Mouse (Mus musculus) lung, postnatal 4 days (tissue): Measurements from ENCODE around the gene Zfp781.
"Not testable (repeated sequence)": the region's sequence is repeated elsewhere in the genome, so short reads cannot be mapped to it uniquely, and the experiment has no call there.

Experiments
- DNase-seq, 2 experiments: peaks; one replicate each; pipeline ENCODE4 v3.0.0; 2021

Gene Zfp781

DNA sequence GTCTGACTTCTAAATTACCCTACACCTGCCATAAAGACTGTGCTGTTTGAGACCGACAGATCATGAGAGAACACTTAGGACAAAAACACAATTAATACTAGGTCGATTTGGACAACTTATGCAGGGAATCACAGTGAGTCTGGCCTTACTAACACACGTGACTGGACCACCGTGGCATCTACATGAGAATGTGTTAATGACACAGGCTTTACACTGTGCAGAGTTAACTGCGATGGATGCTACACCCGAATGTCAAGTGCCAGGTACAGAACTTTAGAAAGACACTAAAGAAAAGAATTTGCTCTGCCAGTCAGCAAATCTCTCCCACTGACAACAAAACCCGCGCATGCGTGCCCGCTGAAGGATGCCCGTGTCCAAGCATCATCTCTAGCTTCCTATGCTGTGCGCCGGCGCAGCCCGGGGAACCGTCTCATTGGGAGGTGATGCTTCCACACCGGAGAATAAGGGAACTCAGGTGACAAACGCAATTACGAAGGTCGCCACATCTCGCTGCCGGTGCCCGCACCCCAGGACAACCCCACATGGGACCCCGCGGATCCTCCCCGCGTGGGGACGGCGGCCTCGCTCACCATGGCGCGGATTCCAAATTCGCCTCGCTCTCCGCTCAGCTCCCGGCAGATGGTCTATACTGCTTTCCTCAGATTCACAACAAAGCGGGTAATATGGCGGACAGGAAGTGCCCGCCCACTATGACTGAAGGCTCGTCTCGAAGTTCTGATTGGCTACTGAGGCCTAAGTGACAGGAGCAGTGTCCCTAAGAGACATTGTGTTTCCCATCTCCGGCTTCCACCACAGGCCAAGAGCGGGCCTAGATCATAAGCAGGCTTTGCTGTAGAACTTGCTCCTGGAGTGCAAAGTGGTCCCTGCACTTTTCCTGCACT is at the start of gene Zfp781:
Gene Zfp781 (minus strand): TSS at position 639 of the 902 bp plus-strand sequence.
- DNase-seq = not testable (repeated sequence)

DNA sequence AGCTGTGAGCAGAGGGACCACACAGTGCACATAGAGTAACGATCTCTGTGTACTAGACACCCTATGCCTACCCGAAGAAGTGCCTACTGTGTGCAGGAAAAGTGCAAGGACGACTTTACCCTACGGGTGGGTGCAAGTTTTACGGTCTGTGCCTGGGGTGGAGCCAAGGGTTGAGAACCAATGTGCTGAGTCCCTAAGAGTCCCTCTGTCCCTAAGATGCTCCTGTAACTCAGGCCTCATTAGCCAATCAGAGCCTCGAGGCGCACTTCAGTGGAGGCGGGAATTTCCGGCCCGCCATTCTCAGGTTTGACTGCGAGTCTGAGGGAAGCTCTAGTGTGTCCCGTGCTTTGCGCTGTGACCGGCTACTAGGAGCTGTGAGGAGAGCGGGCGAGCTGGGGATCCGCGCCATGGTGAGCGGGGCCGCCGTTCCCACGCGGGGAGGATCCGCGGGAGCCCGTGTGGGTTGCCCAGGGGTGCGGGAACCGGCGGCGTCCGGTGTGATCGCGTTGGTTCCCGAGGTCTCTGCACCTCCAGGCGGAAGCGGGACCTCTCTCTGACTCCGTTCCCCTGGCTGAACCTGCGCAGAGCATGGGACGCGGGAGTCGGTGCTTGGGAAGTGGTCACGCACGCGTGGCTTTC is 48.2 kb upstream of the Zfp781 start:
- peak; percentile 22 to 34 for DNase-seq

GRCm38 (mm10) chr10:81930744-81931118 is 451 bp upstream of the Zfp781 start:
- not testable (repeated sequence) for DNase-seq

DNA sequence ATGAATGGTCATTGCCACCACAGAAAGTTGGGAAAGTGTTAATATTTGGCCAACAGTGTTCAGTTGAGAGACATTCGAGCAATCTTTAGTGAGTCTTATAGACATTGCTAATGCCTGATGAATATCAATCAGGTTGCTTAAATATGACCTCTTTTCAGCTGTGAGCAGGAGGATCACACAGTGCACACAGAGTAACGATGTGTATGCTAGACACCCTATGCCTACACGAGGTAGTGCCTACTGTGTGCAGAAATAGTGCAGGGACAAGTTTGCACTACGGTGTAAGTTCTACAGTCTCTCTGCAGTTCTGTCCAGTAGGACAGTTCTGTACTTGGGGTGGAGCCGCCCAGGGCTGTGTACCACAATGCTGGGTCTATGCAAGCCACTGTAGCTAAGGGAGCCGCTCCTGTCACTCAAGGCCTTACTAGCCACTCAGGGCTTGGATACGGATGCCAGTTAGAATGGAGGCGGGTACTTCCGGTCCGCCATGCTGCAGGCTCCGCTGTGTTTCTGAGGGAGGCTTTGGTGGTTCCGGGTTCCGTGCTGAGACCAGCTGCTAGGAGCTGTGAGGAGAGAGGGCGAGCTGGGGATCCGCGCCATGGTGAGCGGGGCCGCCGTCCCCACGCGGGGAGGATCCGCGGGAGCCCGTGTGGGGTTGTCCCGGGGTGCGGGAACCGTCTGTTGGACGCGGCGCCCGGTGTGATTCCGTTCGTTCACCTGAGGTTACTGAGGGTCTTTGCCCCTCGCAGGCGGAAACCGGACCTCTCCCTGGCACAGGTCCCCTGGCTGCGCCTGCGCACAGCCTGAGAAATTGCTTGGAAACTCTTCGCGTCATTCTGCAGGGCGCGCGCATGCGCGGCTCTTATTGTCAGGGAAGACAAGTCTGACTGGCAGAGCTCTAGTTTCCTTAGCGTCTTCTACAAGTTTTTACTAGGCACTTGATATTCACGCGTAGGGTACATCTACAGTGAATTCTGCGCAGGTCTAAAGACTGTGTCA is 66.6 kb downstream of the Zfp781 start, which contains the start of gene Gm32687:
Gene Gm32687 (plus strand): TSS at position 526 of the 999 bp plus-strand sequence.
- peak; percentile 3 to 17 for DNase-seq
